Mouse (Mus musculus) right cerebral cortex, postnatal 14 days (tissue): Measurements from ENCODE around the gene Dnajb1.

Experiments
- DNase-seq: peaks from one replicate; pipeline ENCODE4 v3.0.0; 2022

Gene Dnajb1

GRCm38 (mm10) chr8:83656484-83657246 lies 48.7 kb downstream of the Dnajb1 start:
- no peak for DNase-seq

DNA sequence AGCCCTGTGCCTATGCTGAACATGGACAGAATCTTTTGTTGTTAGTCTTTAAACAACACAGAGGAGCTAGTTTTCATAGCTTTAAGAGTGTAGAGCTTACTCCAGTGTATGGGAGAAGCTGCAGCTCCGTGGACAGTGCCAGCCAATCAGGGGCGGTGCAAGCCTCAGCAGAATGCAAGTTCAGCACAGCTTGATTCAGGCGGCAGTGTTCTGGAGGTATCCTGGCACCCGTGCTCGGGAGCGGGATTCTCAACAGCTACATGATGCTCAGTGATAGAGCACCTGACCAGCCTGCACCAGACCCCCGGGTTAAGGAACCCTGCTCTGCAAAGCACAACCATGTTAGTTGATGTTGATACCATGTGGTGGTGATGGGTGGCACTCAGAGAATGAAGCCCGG lies 52.6 kb downstream of the Dnajb1 start:
- DNase-seq: no peak

DNA sequence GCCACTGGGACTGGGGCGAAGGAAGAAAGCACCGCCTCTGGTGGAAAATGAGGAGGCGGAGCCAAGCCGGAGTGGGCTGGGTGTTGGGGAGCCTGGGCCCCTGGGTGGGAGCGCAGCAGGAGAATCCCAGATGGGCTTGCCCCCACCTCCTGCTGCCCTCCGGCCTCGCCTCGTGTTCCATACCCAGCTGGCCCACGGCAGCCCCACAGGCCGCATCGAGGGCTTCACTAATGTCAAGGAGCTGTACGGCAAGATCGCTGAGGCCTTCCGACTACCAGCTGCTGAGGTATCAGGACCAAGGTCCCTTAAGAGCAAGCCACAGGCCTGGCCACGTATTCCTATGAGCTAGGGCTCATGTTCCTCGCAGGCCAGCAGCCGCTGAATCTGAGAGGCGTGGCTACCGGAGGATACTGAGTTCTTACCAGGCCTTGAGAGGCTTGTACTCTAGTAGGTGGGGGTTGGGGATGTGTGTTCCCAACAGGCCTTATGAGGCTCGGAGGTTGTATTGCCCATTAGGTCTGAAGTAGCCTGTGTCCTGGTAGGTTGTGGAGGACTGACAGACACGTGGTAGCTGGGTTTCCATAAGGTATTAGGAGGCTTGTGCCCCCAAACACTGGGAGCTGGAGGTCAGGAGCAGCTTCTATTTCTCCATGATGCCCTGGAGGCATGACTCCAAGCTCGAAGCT lies 53.1 kb downstream of the Dnajb1 start:
- no peak for DNase-seq
